Mouse (Mus musculus) midbrain, embryonic 16.5 days (tissue): ENCODE results near the gene Nucb1. TPM values are rescaled to one million over a fixed set of nuclear protein-coding genes. Genes with fewer than 3 reads are reported as not detected.

ENCODE experiments used
- ATAC-seq: fragments of 200-750 bp; cut with Nextera tagmentation; 2 replicates; pipeline ENCODE4 v1.8.0; 2017; ENCODE audit warnings: moderate TSS enrichment
- H3K27ac ChIP-seq: fragments of 300-500 bp; sonication (generic); 2 replicates; pipeline ENCODE4 v1.5.1; 2014; ENCODE audit warnings: mild to moderate bottlenecking, low read length, mixed read lengths
- H3K27me3 ChIP-seq: fragments of 300-500 bp; sonication (generic); 2 replicates; pipeline ENCODE4 v1.6.1; 2014; ENCODE audit warnings: low read depth, low read length, mixed read lengths; ENCODE audit not compliant: control insufficient read depth, insufficient read depth
- H3K36me3 ChIP-seq: fragments of 300-500 bp; sonication (generic); 2 replicates; pipeline ENCODE4 v1.6.1; 2014; ENCODE audit warnings: mild to moderate bottlenecking, low read length, moderate library complexity, mixed read lengths; ENCODE audit not compliant: control insufficient read depth, insufficient read depth
- H3K4me1 ChIP-seq: fragments of 300-500 bp; sonication (generic); 2 replicates; pipeline ENCODE4 v1.6.1; 2014; ENCODE audit warnings: mild to moderate bottlenecking, low read length, mixed read lengths; ENCODE audit not compliant: control insufficient read depth, insufficient read depth
- H3K4me2 ChIP-seq: fragments of 300-500 bp; sonication (generic); 2 replicates; pipeline ENCODE4 v1.6.1; 2014; ENCODE audit warnings: mild to moderate bottlenecking, low read length, mixed read lengths
- H3K4me3 ChIP-seq: fragments of 300-500 bp; sonication (generic); 2 replicates; pipeline ENCODE4 v1.5.1; 2014; ENCODE audit warnings: low read depth, mild to moderate bottlenecking, low read length, moderate library complexity, mixed read lengths
- H3K9ac ChIP-seq: fragments of 300-500 bp; sonication (generic); 2 replicates; pipeline ENCODE4 v1.6.1; 2014; ENCODE audit warnings: low read depth, low read length, mixed read lengths
- H3K9me3 ChIP-seq: fragments of 300-500 bp; sonication (generic); replicated peaks from 2 replicates; pipeline ENCODE4 v1.6.1; 2014; ENCODE audit warnings: mild to moderate bottlenecking, low read length, mixed read lengths; ENCODE audit not compliant: control insufficient read depth, poor library complexity, severe bottlenecking
- WGBS: fragments of 180-500 bp; shearing (Covaris S2); extraction: QIAGEN DNeasy Blood & Tissue Kit; methylation state at CpG from one replicate; pipeline ENCODE4 v1.1.7; 2014; 5-methylcytosine and 5-hydroxymethylcytosine counted together
- polyA plus RNA-seq: library from polyadenylated mRNA; unstranded; fragments of >200 nt; fragmentation: Nextera tagmentation; extraction: Ambion mirVana; gene quantifications from 2 replicates; pipeline ENCODE4 v1.2.1, GENCODE M21; 2015

Nucb1 gene
- polyA plus RNA-seq, 1 experiment from 2014 or later = 119 TPM

DNA sequence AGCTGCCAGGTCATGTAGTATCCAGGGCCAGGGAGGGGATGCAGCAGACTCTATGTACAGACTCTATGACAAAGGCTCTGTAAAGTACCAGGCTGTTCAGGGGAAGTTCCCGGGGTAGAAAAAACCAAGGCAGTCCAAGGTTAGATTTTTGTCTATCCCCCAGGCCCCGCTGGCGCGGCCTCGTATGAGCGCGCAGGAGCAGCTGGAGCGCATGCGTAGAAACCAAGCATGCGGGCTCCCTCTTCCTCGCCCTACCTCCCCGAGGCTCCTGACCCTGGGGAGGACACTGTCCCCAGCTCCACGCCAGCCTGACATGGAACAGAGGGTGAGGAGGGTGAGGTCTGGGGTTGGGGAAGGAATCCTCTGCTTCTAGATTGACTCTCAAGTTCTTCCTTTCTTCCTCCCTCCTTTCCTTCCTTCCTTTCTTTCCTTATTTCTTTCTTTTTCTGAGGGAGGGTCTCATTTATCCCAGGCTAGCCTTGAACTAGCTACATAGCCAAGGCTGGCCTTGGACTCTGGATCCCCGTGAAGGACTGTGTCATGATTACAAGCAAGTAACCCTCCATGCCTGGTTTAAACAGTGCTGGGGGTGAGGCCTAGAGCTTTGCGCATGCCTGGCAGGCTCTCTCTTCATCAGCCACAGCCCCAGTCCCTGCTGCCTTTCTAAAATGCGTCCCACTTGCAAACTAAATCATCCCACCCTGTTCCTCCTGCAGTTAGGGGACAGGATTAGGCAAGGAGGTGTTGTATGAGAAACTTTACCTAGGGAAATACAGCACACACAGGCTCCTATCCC lies 39.6 kb upstream of the Nucb1 start:
- Histone ChIP-seq H3K4me2 (no peak overlapping the region), H3K27me3 (no peaks in the 10 kb centered on the region), H3K9me3 (no peaks in the 10 kb centered on the region), H3K36me3 (no peaks in the 10 kb centered on the region), H3K4me1 (no peaks in the 10 kb centered on the region), H3K9ac (no peak overlapping the region), H3K27ac (no peak overlapping the region), H3K4me3 (no peak overlapping the region)
- 85% methylated on average over 16 of the region's 16 CpGs for WGBS
- no peak for ATAC-seq

DNA sequence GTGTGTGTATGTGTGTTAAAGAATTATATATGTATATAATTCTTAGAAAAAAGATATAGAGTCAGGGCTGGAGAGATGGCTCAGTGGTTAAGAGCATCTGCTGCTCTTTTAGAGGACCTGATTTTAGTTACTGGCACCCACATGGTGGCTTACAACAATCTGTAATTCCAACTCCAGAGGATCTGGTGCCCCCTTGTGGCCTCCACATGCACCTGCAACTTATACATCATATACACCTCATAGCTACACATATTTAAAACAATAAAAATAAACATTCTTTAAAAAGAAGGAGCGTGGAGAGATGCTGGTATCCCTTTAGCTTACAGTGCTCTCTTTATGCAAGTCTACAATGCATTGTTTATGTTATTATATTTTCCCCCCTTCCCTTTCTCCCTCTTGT lies 34.3 kb upstream of the Nucb1 start:
- Histone ChIP-seq H3K9me3 (no peaks in the 10 kb centered on the region), H3K4me2 (no peak overlapping the region), H3K27ac (no peak overlapping the region), H3K36me3 (no peaks in the 10 kb centered on the region), H3K4me3 (no peak overlapping the region), H3K27me3 (no peaks in the 10 kb centered on the region), H3K9ac (no peak overlapping the region), H3K4me1 (no peaks in the 10 kb centered on the region)
- 89% methylated on average over 1 of the region's 1 CpGs for WGBS
- ATAC-seq = no peak

DNA sequence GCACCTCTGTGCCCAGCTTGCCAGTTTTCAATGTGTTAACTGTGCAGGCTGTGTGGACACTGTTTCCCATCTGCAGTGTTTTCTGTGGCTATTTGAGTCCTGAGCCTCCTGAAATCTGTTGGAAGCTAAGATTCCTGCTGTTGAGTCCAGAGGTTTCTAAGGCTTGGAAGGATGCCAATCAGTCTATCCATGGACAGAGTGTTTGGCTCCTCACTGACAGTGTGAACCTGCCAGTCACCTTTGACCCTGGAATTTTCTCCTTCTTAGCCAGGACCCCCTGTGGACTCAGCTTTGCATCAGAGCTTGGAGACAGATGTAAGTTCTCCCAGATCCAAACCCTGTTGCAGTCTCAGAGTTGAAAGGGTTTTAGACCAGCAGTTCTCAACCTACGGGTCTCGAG lies 30.0 kb upstream of the Nucb1 start:
- Histone ChIP-seq H3K36me3 (no peaks in the 10 kb centered on the region), H3K27ac (no peak overlapping the region), H3K4me3 (no peak overlapping the region), H3K4me1 (peaks cover 6% of the 10 kb centered on the region; the same call in 1 of the 2 replicates), H3K27me3 (no peaks in the 10 kb centered on the region), H3K9me3 (no peaks in the 10 kb centered on the region), H3K4me2 (no peak overlapping the region), H3K9ac (no peak overlapping the region)
- no peak for ATAC-seq
- WGBS = 70% methylated on average over 2 of the region's 2 CpGs

DNA sequence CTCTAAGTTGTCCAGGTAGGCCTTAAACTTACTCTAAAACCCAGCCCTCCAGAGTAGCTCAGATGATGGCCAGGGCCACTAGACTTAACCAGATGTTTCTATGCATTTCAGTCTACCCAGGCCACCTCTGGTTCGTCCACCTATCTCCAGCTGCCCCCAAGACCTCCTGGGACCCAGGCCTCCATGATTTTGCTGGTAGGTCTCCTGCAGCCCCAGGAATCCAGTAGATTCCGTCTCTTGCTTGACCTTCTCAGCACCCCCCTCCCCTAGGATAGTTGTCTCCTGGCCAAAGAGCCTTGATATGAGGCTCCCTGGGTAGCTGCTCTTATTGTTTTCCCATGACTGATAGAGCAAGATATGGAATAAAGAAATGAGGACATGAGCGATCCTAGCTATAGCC lies 28.9 kb upstream of the Nucb1 start:
- H3K27ac ChIP-seq = no peak overlapping the region
- H3K36me3 ChIP-seq = no peaks in the 10 kb centered on the region
- no peaks in the 10 kb centered on the region for H3K9me3 ChIP-seq
- peak; percentile 23; the same call in 1 of the 2 replicates for ATAC-seq
- H3K4me1 ChIP-seq = peaks cover 6% of the 10 kb centered on the region; the same call in 1 of the 2 replicates
- no peak overlapping the region for H3K4me3 ChIP-seq
- no peak overlapping the region for H3K4me2 ChIP-seq
- H3K9ac ChIP-seq = no peak overlapping the region
- H3K27me3 ChIP-seq = no peaks in the 10 kb centered on the region
- WGBS = 88% methylated on average over 3 of the region's 3 CpGs

DNA sequence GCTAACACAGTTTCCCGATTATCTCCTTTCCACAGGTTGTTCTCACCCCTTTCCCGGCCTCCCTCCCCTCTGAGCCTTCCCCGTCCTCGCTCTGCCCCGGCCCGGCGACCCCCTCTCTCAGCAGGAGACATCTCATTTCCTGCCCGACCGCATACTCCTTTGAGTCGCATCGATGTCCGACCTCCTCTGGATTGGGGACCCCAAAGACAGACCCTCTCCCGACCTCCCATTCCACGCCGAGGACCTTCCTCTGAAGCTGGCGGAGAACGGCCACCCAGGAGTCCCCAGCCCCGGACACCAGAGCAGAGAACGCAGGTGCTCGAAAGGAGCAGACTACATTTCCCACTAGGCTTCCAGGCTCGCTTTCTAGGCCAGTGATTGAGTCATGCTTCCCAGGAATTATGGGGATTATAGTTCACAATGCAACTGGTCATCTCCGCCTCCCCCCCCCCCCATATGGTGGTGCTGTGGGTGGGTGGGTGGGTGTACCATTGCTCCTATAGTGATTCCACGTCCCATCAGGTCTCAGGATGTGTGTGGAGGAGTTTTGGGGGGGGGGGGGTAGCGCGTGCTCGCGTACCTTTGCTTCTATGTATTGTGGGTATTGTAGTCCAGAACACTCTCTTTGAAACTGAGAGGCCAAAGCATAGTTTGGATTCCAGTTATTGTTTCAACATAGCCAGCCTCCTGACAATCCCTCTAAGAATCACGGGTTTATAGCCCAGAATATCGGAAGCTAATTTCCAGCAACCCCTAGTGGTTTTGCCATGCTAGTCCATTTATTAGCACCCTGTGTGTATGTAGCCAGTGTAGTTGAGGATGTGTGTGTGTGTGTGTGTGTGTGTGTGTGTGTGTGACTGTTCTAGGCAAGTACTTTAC lies 28.2 kb upstream of the Nucb1 start:
- under 1% methylated on average over 28 of the region's 29 CpGs for WGBS
- Histone ChIP-seq H3K4me1 (peaks cover 6% of the 10 kb centered on the region; the same call in 1 of the 2 replicates), H3K4me3 (peak overlapping the region; percentile 55), H3K27ac (peak overlapping the region; percentile 74), H3K4me2 (peak overlapping the region; percentile 78), H3K9me3 (no peaks in the 10 kb centered on the region), H3K9ac (peak overlapping the region; percentile 82), H3K36me3 (no peaks in the 10 kb centered on the region), H3K27me3 (no peaks in the 10 kb centered on the region)
- ATAC-seq = peak; percentile 92

DNA sequence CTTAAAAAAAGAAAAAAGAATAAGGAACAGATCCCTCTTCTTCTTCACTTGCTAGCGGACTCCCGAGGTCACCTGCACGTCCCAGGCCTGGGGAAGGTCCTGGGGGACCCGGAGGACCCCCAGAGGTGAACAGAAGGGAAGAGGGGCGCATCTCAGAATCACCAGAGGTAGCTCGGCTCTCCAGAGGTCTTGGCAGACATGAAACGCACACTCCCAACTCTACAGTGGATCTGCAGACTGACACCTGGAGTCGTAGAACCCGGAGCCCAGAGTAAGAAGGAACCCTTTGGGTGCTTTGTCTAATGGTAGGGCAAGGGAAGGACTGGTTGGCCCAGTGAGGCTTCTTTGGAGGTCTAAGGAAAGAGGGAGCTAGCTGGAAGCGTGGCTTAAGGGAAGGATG lies 27.4 kb upstream of the Nucb1 start:
- H3K27me3 ChIP-seq = no peaks in the 10 kb centered on the region
- no peaks in the 10 kb centered on the region for H3K36me3 ChIP-seq
- no peak for ATAC-seq
- H3K4me1 ChIP-seq = peaks cover 6% of the 10 kb centered on the region; the same call in 1 of the 2 replicates
- peak overlapping the region; percentile 82 for H3K9ac ChIP-seq
- no peaks in the 10 kb centered on the region for H3K9me3 ChIP-seq
- peak overlapping the region; percentile 78 for H3K4me2 ChIP-seq
- 82% methylated on average over 10 of the region's 10 CpGs for WGBS
- peak overlapping the region; percentile 55 for H3K4me3 ChIP-seq
- peak overlapping the region; percentile 74 for H3K27ac ChIP-seq

DNA sequence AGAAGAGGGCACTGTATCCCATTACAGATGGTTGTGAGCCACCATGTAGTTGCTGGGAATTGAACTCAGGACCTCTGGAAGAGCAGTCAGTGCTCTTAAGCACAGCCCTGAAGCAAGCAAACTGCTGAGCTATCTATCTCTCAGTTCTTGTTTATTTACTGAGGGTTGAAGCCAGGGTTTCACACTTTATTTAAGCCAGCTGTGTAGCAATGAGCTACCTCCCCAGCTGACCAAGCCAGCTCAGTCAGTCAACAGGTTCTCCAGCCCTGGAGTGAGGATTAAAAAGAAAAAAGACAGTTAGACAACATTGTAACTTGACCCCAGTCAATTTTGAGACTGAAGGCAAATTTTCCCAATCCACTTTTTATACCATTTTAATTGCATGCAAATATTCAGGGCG lies 25.5 kb upstream of the Nucb1 start:
- no peak overlapping the region for H3K4me3 ChIP-seq

DNA sequence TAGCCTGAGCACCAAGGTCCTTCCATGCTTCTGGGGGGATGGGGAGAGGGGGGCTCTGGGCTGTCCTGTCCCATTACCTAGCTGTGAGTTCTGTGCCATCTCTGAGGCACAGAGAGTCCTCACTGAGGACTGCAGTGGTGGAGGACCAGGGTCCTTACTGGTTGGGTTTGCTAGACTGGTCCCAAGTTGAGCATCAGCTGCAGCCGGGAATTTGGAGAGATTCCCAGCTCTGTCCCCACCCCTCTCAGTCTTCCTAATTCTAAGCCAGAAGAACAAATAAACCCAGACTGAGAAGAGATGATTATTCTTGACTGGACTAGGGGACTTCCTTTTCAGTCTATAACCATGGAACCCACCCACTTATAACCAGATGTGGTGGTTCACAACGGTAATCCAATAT lies 20.4 kb upstream of the Nucb1 start:
- H3K27ac ChIP-seq = no peak overlapping the region
- no peak overlapping the region for H3K4me3 ChIP-seq
- no peak overlapping the region for H3K4me2 ChIP-seq
- 79% methylated on average over 2 of the region's 2 CpGs for WGBS
- 0 out of 2 replicates have a peak, but pooled peaks cover 2% of the 10 kb centered on the region for H3K27me3 ChIP-seq
- peaks cover under 1% of the 10 kb centered on the region; the same call in 1 of the 2 replicates for H3K4me1 ChIP-seq
- no peaks in the 10 kb centered on the region for H3K9me3 ChIP-seq
- ATAC-seq = no peak
- H3K9ac ChIP-seq = no peak overlapping the region
- no peaks in the 10 kb centered on the region for H3K36me3 ChIP-seq

More for the DNA sequence above, 25.5 kb upstream of the Nucb1 start:
- no peaks in the 10 kb centered on the region for H3K36me3 ChIP-seq
- 92% methylated on average over 1 of the region's 1 CpGs for WGBS
- ATAC-seq = no peak
- no peak overlapping the region for H3K4me2 ChIP-seq
- peaks cover 6% of the 10 kb centered on the region; the same call in 1 of the 2 replicates for H3K4me1 ChIP-seq
- no peaks in the 10 kb centered on the region for H3K27me3 ChIP-seq
- H3K9ac ChIP-seq = no peak overlapping the region
- H3K9me3 ChIP-seq = no peaks in the 10 kb centered on the region
- no peak overlapping the region for H3K27ac ChIP-seq

DNA sequence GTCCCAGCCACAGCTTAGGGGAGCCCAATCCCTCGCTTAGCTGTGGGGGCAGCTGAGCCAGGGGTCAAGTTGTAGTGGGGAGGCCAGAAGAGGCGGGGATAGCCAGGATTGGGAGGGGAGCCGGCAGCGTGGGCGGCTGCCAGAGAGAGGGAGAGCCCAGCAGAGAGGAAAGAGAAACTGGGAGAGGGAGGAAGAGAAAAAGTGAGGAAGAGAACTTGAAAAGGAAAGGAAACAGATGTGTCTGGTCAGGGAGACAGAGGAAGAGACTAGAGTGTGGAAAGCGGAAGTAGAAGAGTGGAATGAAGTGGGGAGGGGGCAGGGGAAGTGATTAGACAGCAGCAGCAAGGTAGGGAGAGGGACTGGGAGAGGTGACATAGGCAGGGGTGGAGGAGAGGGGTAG lies 19.3 kb upstream of the Nucb1 start:
- Histone ChIP-seq H3K4me1 (peaks cover 11% of the 10 kb centered on the region), H3K4me3 (no peak overlapping the region), H3K36me3 (no peaks in the 10 kb centered on the region), H3K9ac (no peak overlapping the region), H3K9me3 (no peaks in the 10 kb centered on the region), H3K27me3 (0 out of 2 replicates have a peak, but pooled peaks cover 2% of the 10 kb centered on the region), H3K27ac (no peak overlapping the region), H3K4me2 (no peak overlapping the region)
- 26% methylated on average over 6 of the region's 6 CpGs for WGBS
- ATAC-seq = no peak
